Mouse (Mus musculus) hematopoietic stem cell, adult 5-6 weeks (primary cell): ENCODE measurements at regions not wholly inside any gene's neighbourhood (a gene's known extent, or its start where the extent isn't known, plus 50 kb on each side); places are given as distances from the start of the nearest gene placed in this dataset.

Experiments
- ATAC-seq, 2 experiments: fragments of 125-278 bp in 1 of 2; replicated peaks in 1 of 2; 2 replicates each; pipeline ENCODE4 v1.8.0; 2016 to 2017; ENCODE audit warnings: inconsistent platforms in 2 of 2, mild to moderate bottlenecking in 2 of 2, moderate number of reproducible peaks in 2 of 2, low read depth in 1 of 2, moderate TSS enrichment in 1 of 2; ENCODE audit not compliant: low FRiP score in 2 of 2, poor library complexity in 2 of 2, severe bottlenecking in 2 of 2, insufficient read depth in 1 of 2, low TSS enrichment in 1 of 2

DNA sequence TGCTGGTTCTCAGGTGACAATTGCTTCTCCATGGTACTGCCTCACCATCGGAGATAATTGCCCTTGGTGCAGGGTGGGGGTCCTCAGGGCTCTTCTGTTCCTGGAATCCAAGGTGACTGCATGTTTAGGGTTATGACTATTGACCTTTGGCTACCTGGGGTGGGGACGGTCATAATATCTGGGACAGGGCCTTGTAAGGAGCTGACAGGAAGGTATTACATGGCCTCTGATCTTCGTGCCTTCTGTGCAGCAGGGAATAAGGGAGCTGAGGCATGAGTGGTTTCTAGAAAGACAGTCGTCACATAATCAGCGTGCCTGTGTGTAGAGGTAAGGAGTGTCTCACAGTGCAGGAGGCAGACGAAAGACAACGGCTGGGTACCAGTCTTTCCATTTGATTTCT, 407.5 kb upstream of the Prickle1 start:
- ATAC-seq = no peak

DNA sequence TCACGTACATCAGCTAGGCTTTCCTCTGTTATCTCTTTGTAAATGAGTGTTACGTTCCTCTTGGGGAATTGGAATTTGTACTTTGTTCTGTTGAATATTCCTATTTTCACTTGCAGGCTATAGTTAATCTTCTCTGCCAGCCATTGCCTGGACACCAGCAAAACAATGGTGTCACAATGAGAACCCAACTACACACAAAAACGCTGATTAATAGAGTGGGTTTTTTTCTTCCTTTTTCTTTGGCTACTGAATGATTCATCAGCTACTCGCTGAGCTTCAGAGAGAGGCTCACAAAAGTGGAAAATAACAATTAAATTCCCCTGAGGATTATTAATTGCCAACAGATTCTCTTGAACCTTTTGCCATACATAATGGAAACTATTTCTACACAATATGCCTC, 398.9 kb upstream of the Prickle1 start:
- ATAC-seq = no peak

GRCm38 (mm10) chr15:93990139-93990538, 394.4 kb upstream of the Prickle1 start:
- ATAC-seq = no peak

- no peak for ATAC-seq
Observed at GRCm38 (mm10) chr15:93988367-93988766, 392.7 kb upstream of the Prickle1 start.

DNA sequence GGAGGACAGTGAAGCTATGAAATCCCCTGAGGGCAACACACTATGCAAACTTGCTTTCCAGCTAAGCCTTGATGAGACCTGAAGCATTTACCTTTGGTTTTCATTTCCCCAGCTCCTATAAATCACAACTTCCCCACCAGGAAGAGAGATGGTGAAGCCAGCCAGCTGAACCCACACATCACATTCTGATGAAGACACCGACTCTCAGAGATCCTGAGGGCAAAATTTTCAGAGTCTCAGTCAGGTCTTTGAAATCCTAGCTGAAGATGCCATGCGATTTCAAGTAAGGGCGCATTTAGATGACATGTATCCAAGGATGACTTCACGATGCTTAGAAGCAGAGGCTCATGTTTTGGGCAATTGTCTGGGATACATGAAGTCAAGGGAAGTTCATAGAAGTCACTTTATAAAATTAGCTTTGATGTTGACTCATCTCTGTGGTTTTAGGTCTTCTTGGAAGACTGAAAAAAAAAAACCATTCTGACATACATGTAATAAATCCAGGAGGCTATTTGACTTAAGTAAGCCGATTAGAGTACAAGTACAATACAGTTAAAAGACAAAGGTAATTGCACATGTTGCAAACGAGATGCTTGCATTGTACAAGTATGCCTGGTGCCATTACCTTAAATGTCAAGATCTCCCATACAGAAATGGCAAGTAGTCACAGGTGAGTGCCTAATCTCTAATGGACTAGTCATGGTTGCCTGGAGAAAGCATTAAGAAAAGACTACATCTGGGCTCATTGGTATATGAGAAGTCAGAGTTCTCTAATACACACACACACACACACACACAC, 391.1 kb upstream of the Prickle1 start:
- ATAC-seq = no peak

DNA sequence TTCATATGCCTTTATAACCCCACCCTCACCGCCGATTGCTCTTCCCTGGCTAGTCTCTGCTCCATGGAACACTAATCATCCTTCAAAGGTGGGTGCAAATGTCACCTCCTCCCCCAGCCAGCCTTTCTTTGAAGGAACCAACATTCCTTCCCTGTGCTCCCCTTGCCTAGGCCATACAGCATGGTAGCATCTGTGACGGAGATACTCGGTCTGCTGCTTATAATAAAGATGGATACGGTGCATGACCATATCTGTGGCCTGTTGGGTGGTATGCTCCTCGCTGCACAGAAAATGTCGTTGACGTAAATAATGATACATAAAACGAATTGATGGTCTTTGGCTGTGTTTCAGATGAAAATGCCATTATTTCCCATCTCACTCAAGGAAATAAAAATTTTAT, 386.4 kb upstream of the Prickle1 start:
- ATAC-seq = no peak

DNA sequence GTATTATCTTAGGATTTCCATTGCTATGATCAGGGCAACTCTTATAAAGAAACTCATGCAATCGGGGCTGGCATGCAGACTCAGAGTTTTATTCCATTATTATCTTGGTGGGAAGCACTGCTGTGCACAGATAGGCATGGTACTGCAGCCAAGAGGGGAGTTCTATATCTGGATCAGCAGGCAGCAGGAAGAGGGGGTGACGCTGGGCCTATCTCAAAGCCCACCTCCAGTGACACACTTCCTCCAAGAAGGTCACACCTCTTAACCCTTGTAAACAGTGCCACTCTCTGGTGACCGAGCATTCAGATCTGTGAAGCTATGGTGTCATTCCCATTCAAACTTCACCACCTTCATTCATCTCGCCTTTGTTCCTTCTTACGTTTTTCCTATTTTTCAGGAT, 381.8 kb upstream of the Prickle1 start:
- no peak for ATAC-seq

DNA sequence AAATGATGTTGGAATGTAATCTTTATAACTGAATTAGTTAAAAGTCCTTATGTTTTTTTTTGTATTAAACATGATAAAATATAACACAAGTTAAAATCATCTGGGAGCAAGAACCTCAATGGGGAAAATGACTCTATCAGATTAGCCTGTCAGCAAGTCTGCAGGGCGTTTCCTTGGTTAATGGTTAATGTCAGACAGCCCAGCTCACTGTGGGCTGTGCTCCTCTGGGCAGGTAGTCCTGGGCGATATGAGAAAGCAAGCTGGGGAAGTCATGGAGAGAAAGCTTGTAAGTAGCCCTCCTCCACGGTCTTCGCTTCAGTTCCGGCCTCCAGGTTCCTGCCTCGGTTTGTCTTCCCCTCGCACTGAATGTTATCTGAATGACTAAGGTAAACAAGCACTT, 379.0 kb upstream of the Prickle1 start:
- ATAC-seq = no peak

GRCm38 (mm10) chr15:93972979-93973378, 377.3 kb upstream of the Prickle1 start:
- no peak for ATAC-seq

DNA sequence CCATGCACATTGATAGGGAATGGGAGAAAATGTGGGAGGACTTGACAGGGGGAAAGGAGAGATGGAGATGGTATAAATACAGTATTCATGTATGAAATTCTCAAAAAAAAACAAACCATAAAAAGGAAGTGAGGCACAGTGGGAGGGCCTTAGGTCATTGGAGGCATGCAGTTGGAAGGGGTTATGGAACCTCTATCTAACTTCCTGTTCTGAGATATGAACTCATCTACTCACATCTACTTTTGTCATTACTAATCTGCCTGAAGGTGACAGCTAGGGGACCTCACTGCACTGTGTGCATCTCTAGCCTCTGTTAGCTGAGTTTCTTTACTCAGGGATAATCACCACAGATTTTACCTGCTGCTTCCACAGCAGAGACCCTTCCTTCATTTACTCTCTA, 366.3 kb upstream of the Prickle1 start:
- 0 out of 4 replicates have a peak, but pooled peaks of 1 of the 2 experiments have one; percentile 17 for ATAC-seq

- ATAC-seq = no peak
Observed at GRCm38 (mm10) chr15:93959931-93960330, 364.2 kb upstream of the Prickle1 start.

DNA sequence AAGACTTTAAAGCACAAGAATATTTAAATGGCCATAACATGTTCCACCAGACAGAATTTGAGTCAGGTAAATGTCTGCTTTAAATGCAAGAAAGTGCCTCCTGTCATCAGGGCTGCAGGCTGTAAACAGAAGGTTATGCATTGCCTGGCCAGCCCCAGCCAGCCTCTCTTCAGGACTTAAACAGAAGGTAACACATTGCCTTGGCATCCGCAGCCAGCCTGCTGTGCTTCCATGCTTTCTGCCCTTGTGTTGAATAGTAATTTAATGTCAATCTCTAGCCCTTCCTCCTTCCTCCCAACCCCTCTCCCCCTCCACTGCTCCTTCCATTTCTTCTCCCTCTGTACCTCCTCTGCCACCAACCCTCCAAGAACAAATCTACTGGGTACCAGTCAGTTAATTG, 362.4 kb upstream of the Prickle1 start:
- ATAC-seq = no peak

DNA sequence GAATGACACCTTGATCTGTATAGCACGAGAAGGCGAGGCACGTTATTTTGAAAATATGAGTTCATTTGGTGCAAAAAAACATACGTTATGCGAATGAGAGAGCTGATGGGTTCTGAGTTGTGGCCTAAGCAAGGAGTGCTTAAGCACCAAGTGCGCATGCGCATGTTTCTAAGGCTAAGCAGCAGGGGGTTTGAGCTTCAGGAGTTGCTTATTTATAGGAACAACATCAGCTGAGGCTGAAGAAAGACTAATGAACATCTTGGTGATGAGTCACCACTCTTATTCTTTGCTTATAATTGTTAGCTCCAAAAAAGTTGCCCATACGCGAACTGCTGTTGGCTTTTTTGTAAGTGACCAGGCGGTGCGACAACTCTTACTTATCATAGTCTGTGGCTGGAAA, 361.1 kb upstream of the Prickle1 start:
- ATAC-seq = no peak

- ATAC-seq = peak; percentile 64 to 77; a peak in 3 of 4 replicates
Observed at GRCm38 (mm10) chr15:93953548-93953947, 357.9 kb upstream of the Prickle1 start.

- ATAC-seq = peak in 1 of 2 experiments; percentile 27; a peak in 1 of 4 replicates
Observed at GRCm38 (mm10) chr15:93950441-93950840, 354.8 kb upstream of the Prickle1 start.

- no peak for ATAC-seq
Observed at GRCm38 (mm10) chr15:93948902-93949301, 353.2 kb upstream of the Prickle1 start.

- ATAC-seq = no peak
Observed at GRCm38 (mm10) chr15:93943545-93943944, 347.9 kb upstream of the Prickle1 start.

GRCm38 (mm10) chr15:93932971-93933496, 337.3 kb upstream of the Prickle1 start:
- ATAC-seq = no peak

GRCm38 (mm10) chr15:93926842-93927241, 331.2 kb upstream of the Prickle1 start:
- no peak for ATAC-seq
